Mouse (Mus musculus): ENCODE results near the gene Prdm16.

DNA sequence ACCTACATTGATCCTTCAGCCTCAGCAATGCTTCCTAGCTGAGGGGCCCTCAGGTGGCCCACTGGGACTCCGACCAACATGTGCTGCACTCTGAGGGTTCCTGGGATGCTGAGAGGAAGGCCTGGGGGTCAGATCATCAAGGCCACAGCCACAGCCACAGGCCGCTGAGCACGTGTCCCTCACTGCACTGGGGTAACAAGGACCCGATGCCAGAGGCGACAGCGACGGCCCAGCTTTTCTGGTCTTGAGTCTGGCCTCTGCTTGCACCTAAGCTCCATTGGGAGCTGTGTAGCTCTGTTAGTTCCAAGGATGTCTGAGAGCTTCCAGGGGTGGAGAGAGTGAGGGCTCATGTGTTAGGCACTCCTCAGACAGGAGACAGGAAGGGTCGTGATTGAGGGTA lies 265.8 kb downstream of the Prdm16 start:
- TF ChIP-seq POLR2A (IDR thresholded peaks at IDR 0.05; ENCODE audit: borderline replicate concordance, insufficient read depth, low read length) (no peak), CTCF (IDR thresholded peaks at IDR 0.05; ENCODE audit: borderline replicate concordance, insufficient read depth, low read depth, low read length) (no peak)

All from cerebellum, adult 2 months (tissue).